Mouse (Mus musculus) adrenal gland, adult 8-10 months (tissue): ENCODE measurements around the gene Abcg5. TPM values are rescaled to one million over a fixed set of nuclear protein-coding genes. Genes with fewer than 3 reads are reported as not detected.

Source experiments
- DNase-seq: peaks from one replicate; pipeline ENCODE4 v3.0.0; 2022
- total RNA-seq, 4 experiments: library from RNA; stranded (reverse); gene quantifications; 2 replicates each; pipeline ENCODE4 v1.2.4; 2022

Gene Abcg5
- total RNA-seq, 4 experiments from 2014 or later = 0.21 TPM; not detected in 3

- no peak for DNase-seq
These were observed 38.3 kb downstream of the Abcg5 start for GRCm38 (mm10) chr17:84644292-84645050.

DNA sequence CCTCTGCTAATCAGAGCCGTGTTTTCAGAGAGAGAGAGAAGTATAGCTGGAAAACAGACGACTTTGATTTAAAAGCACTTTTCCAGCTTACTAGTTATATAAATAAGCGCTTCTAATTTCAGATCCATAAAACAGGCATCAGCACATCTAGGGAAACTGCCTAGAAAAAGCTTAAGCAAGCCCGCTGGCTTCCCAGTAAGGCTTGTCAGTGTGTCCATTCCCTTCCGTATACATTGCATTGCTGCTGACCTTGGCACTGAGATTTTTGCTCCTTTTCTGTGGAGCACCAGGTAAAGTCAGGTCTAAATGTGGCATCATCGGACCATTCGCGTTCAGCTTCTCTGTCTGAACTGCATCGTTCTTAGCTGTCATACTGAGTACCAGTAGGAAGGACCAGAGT lies 40.5 kb downstream of the Abcg5 start:
- no peak for DNase-seq

GRCm38 (mm10) chr17:84641893-84642292 lies 40.9 kb downstream of the Abcg5 start:
- no peak for DNase-seq

DNA sequence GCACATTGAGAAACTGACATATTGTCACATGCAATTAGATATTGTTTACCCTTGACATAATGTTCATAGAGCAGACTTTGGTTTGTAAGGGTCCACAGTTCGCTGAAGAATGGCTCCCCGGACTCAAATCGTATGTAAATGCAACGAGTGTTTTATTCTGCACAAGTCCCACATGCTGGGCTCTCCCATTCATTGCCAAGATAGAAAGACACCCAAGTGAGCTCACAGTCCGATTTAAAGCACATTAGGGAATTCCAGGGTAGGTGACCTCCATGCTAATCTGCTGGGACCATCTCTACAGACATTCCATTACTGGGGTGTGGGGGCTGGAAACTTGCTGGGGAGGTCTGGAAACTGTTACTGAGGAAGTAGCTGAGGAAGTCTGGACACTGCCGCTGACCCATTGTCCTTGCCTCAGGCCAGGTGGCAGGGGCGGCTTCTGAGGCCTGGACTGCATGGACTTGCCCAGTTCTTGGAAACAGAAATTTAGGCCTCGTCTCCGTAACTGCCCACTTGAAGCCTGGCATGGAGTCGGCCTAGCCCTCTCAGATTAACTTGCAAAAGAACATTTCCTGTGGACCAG lies 42.9 kb downstream of the Abcg5 start:
- DNase-seq = no peak

- DNase-seq = no peak
These were observed 44.8 kb downstream of the Abcg5 start for GRCm38 (mm10) chr17:84637971-84638370.

DNA sequence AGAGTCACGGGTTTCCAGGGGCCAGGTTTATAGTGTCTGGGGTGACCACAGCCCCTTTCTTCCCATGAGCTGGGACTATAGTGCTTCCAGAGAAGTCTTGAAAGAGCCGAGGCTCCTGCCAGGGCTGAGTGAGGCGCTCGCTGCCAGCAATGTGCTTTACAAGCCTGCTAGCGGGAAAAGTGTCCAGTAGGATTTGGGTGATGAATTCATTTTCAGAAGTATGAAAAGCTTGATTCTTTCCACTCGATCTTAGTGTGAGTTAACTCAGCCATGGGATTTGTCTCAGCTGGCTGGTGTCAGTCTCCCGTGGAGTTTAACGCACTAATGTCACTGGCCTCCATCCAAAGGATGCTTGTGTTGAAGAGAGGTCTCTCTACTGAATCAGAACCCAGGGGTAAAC lies 46.5 kb downstream of the Abcg5 start:
- DNase-seq = no peak

DNA sequence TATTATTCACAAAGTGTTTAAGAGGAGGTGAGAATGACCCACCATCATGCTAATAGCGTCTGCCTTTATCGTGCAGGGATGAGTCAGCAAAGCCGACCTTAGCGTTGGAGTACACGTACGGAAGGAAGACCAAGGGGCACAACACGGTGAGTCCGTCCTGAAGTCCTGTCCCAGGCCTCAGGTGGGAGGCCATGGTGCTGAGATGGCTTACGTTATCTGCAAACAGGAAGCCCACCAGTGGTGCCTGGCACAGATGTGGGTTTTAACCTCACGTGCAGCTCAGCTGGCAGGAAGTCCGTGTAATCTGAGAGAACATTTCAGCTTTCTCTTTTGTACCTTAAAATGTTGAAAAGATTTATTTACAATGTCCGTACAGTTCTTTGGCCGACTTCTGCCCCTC lies 49.4 kb downstream of the Abcg5 start:
- DNase-seq = no peak

GRCm38 (mm10) chr17:84631836-84632235 lies 51.0 kb downstream of the Abcg5 start:
- DNase-seq = no peak

DNA sequence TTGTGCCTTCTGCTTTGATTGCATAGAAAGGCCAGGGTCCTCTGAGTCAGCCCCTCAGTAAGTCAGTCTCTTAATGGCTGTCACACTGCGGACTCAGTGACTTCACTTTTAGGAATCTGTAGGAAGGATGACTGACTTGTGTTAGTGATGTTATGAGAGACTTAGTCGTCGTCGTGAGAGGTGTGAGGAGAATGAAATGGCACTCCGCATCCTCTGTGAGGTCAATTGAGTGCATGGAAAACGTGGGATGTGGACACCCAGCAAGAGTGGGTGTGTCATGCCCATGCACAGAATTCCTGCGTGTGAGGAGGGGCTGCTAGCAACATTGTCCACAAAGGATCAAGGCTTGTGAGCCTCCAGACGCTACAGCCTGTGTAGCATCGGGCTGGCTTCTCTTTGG lies 54.2 kb downstream of the Abcg5 start:
- DNase-seq = peak; percentile 30

DNA sequence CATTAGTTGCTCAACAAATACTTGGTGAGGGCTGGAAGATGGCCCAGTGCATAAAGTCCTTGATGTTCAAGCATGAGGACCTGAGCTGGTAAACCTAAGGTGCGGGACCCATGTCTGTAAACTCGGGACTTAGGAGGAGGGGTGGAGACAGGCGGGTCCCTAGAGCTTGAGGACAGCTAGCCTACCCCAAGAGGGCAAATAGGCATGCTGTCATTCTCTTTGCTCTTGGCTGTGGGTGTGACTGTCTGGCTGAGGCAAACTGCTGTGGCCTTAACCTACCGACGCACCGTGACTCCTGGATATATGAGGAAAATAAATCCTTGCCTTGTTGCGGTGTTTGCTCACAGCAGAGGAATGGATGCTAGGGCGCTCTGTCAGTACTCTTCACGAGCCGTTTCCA lies 55.1 kb downstream of the Abcg5 start:
- DNase-seq = peak; percentile 25

DNA sequence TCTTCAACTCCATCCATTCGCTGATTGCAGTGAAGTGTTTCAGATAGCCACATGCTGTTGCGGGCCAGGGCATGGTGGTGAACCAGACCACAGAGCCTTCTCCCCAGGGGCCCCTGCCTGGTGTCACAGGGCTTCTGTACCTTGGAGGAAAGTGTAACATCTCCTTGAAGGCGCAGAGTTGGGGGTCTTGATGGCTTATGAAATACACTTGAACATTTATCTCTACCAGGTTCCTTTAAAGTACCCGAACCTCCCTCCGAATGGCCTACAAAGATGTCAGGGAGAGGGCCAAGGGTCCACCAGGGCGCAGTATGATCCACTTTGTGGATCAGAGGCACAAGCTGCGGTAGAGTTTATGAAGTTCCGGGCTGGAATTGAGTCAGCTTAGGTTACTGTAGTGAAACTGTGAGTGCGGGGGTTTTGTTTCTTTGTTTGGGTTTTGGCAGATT lies 55.9 kb downstream of the Abcg5 start:
- no peak for DNase-seq

DNA sequence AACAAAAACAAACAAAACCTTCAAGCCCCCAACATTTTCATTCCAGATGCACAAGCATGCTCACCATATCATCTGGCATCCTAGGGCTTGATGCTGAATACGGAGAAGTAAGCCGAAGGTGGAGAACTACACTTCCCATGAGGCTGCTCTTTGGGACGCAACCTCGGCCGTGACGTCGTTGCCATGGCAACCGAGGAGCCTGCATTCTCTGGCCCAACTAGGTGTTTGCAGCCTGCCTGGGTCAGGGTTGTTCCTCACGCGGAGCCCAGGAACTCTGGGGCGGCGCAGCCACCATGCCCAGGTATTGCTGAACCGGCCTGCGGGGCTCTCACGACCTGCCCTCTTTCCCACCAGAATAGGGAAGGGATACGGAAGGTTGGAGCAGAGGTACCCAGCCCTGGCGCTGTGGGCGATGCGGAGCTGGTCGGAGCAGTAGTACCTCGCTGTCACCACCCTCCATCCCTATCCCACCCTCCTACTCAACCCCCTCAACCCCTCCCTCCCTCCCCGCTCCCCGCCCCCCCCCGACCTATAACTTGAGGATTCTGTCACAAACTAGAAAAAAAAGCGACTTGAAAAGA lies 56.4 kb downstream of the Abcg5 start, which contains the start of gene Dync2li1:
Gene Dync2li1, plus strand, starts transcription at position 221 of the 581 bp plus-strand sequence.
- DNase-seq = peak; percentile 83

GRCm38 (mm10) chr17:84622873-84623272 lies 59.9 kb downstream of the Abcg5 start:
- no peak for DNase-seq

DNA sequence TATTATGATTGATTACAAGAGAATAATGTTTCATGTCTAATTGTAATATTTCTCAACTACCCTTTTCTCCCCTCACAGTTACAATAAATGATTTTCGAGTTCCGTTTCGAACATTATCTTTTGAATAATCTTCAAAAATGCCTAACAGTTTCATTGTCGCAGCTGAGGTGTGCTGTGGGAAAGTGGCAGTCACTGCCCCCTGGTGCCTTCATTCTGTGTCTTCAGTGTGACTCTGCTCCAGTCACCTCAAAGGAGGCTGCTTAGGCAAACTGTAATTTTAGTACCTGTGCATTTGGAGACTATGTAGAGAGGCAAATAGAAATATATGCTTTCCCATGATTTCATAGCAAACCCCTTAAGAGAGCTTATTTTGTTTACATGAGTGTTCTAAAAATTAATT lies 60.8 kb downstream of the Abcg5 start:
- no peak for DNase-seq

DNA sequence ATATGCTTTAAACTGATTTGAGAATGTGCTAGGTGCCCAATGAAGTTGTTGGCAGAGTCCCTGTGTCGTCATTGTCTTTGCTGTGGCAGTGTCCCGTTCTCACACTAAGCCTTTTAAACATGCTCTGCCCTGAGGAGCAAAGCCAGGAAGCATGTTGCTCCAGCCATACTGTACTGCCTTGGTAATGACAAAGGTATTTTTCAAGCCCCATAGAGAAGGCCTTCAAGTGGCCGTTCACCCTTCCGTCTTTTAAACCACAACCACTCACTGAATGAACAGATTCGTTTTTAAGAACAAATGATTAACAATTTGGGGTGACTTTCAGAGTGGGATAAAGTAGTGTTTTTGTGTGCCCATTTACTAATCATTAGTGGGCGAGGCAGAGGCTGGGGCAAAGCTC lies 61.6 kb downstream of the Abcg5 start:
- no peak for DNase-seq

DNA sequence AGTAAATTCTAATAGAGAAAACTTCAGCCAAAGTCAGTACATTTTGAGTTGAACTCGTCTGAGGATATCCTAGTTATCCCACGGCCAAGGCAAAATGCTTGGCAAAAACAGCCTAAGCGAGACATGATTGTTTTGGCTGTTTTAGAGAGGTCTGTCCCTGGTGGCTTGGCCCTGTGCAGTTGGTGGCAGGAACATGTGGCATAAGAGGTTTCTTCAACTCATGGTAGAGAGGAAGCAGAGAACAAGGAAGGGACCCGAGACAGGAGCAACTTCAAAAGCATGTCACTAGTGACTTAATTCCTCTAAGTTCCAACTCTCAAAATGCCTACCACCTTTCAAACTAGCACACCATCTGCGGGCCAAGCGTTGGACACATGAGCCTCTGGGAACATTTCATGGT lies 62.2 kb downstream of the Abcg5 start:
- no peak for DNase-seq

DNA sequence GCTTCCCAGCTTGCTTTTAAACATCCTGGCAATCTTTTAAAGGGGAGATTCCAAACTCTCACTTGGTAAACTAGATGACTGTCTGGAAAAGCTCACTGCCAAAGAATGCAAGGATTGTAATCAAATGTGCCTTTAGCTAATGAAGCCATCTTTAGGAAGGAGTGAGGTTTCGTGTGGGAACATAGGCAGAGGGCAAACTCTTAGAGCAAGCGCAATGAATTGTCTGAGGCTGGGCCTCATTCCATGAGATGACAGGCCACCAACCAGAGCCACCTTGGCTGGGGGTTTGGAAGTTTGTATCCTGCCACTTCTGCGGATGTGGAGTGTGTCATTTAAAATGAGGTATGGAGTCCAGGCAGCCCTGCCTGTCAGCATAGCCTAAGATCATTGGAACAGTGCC lies 62.7 kb downstream of the Abcg5 start:
- no peak for DNase-seq

- no peak for DNase-seq
These were observed 63.7 kb downstream of the Abcg5 start for GRCm38 (mm10) chr17:84619112-84619511.

DNA sequence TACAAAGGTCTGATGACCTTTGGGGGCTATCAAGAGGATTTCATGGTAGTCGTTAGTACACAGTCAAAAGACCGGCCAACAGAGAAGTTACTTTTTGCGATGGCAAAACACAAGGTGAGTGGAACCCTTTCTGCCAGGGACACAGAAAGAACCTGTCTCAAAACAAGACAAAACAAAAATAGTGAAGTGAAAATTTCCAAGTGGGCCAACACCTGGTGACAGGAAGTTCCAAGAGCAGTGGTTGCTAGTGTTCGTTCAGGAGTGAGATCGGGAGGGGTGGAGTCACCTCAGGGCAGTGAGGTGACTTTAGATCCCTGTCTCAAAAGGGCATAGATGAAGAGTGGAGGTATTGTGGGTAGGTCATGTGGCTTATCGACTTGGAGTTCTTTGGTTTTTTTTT lies 64.9 kb downstream of the Abcg5 start:
- no peak for DNase-seq

DNA sequence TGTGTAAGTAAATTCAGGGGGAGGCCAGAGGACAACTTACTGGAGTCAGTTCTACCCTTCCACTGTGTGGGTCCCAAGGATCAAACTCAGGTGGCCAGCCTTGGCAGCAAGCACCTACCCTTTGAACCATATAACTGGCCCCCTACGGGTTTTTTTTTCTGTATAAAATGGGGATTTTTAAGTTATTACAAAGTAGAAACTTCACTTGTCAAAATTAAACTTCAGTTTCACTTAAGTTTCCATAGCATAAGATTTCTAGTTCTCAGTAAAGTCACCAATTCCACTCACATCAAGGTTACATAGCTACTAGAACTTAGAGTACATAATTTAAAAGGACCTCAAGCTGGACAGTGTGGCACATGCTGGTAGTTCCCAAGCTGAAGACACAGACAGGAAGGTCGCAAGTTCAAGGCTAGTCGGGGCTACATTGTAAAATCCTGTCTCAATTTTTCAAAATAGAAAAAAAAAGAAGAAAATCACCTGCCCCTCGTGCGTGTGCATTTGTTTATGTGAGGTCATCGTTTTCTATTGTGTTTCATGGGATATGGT lies 66.2 kb downstream of the Abcg5 start:
- DNase-seq = no peak

GRCm38 (mm10) chr17:84615811-84616210 lies 67.0 kb downstream of the Abcg5 start:
- DNase-seq = no peak

GRCm38 (mm10) chr17:84611971-84612370 lies 70.8 kb downstream of the Abcg5 start:
- DNase-seq = no peak

GRCm38 (mm10) chr17:84611500-84611899 lies 71.3 kb downstream of the Abcg5 start:
- no peak for DNase-seq

GRCm38 (mm10) chr17:84608606-84609005 lies 74.2 kb downstream of the Abcg5 start:
- no peak for DNase-seq
